Mouse (Mus musculus) left cerebral cortex, adult 11 months (tissue): Measurements from ENCODE around the gene Emid1.

ENCODE experiments used
- DNase-seq: peaks from one replicate; pipeline ENCODE4 v3.0.0; 2022; ENCODE audit warnings: low spot score

Gene Emid1

DNA sequence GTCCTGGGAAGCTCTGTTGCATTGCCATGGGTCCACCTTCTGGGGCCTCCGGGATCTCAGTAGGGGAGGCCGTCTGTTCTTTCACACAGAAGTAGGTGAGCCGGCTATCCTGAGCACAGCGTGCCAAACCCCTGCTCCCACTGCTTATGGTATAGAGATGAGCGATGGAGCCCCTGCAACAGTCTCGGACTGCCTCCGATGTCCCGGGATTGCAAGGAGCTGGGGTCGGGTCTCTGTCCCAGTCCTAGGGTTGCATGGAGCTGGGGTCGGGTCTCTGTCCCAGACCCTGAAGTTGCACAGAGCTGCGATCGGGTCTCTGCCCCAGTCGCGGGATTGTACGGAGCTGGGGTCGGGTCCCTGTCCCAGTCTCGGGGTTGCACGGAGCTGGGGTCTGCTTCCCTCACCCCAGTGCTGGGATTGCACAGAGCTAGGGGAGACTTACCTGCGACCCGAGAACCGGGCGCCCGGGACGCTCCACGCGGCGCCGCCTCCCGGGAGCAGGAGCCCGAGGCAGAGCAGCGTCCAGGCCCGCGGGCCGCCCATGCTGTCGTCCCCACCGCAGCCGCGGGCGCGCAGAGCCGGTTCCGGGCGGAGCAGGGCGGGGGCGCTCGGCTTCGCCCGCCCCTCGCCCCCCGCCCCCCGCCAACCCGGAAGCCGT is at the start of gene Emid1:
Gene Emid1 (minus strand): TSS at position 578 of the 658 bp plus-strand sequence.
- no peak for DNase-seq

DNA sequence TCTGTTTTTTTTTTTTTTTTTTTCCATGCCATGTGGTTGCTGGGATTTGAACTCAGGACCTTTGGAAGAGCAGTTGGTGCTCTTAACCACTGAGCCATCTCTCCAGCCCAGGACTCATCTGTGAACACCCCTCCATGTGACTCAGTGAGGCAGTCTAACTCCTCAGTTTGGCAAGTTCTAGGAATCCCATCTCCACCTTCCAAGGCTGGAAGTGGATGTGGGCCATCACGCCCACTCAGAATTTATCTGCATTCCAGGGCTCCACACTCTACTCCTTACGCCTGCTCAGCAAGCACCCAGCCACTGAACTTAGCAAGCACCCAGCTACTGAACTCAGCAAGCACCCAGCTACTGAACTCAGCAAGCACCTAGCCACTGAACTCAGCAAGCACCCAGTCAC is 47.8 kb upstream of the Emid1 start:
- DNase-seq: no peak

DNA sequence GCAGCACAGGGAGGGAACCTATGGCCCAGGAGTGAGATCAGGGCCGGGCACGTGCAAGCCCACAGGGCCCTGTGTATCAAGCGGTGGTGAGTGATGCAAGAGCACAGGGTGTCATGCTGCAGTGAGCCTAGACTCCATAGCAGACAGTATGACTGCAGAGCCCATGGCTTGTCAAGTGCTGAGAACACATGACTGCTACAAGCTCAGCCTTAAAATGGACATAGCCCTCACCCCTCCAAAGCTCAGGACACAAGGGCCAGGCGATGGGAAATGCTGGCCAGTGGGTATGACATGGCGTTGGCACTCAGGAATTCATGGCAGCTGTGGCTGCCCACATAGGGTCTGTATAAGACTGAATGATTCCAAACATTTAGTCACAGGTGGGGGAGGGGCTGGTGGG is 45.0 kb upstream of the Emid1 start:
- DNase-seq: no peak

DNA sequence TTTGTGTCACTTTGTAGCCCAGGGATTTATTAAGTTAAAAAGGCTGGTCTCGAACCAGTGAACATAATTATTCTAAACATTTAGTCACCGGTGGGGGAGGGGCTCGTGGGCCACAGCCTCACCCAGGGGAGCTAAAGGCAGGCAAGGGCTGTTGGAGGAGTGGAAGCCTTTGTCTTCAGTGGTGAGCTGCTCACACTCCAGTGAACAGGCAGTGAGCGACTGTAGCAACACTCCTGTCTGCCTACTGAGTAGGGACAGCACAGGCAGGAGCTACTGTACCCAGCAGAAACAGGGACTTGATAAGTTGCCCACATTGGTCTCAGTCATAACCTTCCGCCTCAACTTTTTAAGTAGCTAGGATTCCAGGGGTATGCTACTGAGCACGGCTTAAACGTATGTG is 44.5 kb upstream of the Emid1 start:
- no peak for DNase-seq

DNA sequence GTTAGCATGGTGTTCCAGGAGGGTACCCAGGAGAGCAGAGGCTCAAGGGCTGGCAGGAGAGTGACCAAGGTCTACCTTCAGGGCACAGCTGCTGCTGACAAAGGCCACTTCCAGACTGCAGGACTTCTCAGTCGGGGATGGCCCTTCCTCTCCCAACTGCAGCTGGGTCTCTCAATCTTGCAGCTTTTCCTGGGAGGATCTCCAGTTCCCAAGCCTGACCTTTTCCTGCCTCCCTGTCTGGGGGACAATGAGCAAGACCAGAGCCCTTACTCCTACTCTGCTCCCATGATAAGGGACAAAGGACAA is 41.5 kb upstream of the Emid1 start:
- no peak for DNase-seq

DNA sequence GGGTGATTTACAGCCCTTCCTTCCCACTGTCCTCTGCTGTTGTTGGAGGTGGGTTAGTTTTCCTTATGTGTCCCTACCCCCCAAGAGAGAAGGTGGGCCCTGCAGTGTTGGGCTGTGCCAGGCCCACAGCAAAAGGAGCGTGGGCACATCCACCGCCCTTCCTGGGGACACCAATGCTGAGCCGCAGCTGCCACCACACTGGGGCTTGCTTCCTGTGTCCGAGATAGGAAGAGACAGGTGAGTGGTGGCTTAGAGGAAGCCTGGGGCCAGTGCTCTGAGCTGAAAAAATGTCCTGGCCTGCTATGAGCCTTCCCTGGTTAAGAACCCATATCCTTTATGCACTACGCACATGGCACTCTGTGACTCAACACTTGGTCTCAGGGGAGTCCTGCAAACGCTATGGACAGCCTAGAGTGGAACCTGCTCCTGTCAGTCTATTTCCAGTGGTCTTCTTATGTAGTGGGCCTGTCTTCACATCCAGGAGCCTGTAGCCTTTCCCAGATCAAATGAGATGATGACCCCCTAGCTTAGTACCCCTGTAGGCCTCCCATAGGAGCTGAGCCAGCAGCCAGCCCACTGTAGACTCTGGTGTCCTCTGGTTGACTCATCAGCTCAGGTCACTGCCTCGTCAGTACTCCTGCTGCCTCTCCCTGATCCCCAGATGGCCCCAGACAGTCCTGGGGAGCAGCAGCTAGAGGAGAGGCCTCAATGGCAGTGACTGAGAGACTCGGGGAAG is 41.0 kb upstream of the Emid1 start:
- DNase-seq: no peak

DNA sequence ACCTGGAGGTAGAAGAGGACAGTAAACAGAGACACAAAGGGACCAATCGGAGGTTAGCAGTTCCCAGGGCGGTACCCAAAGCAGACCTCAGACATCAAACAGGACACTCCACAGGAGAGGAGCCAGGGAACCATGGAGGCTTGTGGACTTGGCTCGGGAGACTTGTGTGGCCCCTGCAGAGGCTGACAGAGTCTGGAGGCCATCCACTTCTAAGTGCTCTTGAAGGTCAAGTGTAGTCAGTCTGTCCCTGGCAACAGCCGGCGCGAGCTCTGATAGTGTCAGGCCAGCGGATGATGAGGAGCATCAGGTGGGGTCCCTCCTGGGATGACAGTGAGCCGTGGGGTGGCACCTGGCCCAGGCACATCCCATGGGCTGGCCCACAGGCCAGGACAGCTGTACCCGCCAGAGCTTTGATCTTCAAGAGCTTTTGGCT is 40.0 kb upstream of the Emid1 start:
- no peak for DNase-seq

DNA sequence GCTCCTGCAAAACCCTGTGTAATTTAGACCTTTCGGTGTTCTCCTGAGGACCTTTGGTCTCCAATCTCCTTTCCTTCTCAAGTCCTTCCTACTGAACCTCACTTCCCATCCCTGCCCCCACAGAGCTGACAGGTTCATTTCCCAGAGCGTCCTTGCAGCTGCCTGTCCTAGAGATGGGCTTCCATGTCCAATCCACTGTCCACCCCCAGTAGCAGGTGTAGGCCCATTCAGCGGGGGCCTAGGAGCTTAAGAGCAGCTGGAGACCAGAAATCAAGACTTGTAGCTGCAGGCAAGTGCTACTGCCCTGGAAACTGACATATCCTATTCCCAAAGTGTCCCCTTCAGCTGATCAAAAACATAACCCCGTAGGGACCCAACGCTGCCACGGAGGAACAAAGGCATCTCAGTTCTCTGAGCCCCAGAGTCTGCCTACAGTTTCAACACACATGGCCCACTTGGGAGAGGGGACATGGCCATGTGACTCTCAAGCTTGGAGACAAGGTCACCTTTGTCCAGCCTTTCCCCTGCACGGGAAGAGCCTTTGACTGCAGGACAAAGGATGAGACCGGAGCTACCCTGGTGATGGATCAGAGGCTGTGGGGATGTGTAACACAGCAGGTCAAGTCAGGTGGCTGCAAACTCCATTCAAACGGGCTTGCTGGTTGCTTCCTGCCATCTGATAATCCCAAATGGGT is 37.3 kb upstream of the Emid1 start:
- DNase-seq: no peak

DNA sequence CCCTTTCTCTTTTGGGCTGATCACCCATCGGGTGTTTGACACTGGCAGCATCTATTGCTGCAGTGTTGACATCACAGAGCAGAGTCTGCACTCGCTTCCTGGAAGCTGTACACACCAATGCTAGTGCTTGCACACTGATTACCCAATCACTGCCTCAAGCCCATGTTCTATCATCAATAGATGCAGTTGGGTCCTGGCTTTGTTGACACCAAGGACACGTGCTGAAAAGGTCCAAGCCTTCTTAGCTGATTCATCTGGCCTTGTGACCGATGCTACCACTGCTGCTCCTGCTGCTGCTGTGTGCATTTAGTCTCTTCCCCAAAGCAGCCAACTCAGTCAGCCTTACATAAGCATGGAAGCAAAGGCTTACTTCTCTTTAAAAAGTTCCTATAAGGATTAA is 36.1 kb upstream of the Emid1 start:
- no peak for DNase-seq

DNA sequence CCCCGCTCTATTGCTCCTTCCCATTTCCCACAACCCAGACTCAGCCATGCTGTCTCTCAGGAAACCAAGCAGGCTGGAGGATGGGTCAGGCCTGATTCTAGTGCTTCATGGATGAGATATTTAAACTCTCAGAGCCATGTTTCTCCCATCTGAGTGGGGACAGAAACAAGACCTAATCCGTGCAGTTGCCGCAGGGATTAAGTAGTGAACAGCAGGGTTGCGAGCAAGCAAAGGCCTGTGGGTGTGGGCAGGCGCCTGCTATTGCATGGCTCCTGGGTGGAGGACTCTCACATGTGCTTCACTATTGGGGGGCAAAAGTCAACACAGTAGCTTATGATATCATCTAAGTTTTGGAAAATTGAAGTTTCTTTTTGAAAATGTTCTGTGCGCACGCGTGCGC is 32.8 kb upstream of the Emid1 start:
- DNase-seq: no peak

DNA sequence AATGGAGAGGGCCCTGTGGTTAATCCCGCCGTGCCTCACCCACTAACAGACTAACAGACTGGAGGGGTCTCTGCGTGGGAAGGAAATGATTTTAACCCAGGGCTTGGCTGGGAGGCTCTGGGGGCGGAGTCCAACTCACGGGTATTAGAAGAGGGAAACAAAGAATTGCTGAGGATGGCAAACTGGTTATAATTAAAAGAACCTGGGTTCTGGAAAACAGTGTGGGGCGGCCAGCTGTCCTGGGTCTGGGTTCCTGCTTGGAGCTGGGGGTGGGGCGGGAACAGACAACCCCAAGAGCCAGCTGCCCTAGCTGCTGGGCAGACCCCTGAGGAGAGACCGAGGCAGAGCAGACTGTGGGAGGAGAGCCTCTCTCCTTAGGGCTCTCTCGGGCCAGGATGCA is 32.2 kb upstream of the Emid1 start:
- no peak for DNase-seq

DNA sequence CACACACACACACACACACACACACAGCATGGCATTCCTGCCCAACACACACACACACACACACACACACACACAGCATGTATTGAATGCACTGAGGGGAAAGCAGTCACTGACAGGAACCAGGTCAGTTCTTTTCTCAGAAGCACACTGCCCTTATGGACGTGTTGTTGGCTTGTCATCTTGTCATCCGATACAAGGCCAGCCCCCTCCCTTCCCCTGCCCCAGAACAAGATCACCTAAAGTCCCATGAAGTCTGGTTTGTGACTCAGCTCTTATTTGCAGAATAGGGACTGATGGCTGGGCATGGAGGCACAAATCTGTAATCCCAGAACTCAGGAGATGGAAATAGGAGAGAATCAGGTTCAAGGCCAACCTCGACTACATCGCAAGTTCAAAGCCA is 30.8 kb upstream of the Emid1 start:
- no peak for DNase-seq

DNA sequence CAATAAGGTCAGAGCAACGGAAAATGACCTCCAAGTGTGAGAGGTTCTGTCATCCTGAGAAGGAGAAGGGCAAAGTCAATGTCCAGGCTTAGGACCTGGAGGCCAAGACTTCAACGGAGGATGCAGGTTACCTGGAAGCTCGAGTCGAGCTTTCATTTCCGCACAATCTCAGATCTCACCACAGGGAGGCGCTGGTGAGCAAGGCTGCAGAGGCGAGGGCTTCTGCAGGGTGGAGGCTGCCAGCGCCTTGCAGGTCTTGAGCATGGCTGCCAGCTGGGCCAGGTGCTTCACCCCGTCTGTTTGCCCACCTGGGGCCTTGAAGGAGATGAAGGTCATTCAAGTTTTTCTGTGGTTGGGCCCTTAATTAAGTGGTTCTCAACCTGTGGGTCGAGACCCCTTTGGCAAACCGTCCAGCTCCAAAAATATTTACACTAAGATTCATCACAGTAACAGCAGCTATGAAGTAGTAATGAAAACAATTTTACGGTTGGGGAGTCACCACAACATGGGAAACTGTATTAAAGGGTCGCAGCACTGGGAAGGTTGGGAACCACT is 29.9 kb upstream of the Emid1 start:
- DNase-seq: peak; percentile 24

DNA sequence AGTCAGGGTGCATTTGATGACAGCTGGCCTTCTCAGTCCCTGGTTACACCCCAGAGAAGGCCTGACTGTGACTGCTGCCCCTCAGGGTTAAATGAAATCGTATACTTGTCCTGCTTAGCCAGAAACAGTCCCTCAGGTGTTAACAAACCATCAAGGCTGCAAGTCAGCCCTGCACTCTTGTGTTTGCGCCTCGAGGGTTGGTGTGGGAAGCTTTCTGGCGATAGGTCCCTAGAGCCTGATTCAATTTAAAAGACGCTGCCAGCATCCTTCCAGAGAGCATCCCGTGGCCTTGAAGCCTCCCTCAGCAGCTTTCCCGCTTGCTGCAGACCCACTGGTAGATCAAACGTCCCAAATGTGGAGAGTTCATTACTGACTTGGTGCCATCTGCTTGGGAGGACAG is 27.3 kb upstream of the Emid1 start:
- DNase-seq: no peak

DNA sequence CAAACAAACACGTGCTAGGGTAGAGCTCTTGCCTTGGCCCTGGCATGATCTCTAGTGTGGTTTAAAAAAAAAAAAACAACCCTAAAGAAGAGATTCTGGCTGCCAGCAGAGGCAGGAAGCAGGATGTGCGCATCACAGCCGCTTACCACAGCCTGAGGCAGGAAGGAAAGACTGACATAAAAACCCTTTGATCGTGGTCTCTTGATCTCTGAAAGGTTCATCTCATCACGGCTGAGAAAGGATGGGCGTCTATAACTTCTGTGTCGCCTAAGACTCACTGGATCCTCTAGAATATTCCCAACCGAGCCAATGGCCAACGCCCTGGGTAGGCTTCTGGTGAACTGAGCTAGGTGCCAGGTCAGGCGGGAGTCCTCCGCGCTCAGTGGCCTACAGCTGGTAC is 25.1 kb upstream of the Emid1 start:
- no peak for DNase-seq

DNA sequence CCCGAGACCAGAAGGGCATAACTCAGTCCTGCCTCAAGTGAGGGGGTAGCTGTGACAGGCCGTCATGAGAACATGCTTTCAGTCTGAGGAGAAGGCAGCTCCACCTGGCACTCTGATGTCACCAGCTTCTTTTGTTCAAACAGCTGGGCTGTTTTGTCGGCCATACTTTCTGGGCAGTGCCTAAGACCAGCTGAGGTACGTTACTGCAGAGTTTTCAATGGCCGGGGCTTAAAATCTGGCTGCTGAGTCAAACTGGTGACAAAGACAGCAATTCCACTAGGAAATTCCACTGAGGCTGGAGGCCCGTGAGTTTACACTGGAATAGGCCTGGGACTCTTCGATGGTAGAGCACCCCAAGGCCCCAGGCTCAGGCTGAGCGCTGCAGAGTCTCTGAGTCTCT is 24.6 kb upstream of the Emid1 start:
- no peak for DNase-seq

DNA sequence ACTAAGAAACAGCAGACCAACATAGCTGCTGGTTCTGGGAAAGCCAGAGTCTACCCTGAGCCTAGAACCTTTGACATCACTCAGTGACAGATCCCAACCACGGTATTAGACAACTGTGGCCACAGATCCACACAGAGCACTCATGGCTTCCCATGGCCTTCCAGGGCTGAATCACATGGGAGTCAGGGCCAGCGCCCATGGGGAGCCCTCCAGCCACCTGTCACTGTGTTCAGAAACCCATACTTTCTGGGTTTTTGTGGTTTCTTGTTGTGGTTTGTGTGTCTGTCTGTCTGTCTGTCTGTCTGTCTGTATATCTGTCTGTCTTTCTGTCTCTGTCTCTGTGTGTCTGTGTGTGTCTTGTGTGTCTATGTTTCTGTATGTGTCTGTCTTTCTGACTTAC is 23.8 kb upstream of the Emid1 start:
- no peak for DNase-seq

DNA sequence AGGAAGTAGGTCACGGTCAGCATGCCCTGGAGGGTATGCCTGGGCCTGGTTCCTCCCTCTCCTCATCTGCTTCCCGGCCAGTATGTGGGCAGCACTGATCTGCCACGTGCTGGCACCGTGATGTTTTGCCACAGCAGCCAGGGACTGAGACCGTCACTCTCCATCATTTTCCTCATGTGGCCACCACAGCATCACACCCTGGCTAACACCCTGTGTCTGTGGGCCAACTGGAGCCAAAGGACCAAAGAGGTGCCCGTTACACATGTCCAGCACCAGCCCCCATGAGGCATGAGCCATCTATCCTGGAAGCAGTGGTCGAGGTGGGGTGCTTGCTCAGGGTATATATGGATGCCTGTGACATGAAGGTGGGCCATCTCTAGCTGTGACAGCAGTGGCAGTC is 23.1 kb upstream of the Emid1 start:
- no peak for DNase-seq

DNA sequence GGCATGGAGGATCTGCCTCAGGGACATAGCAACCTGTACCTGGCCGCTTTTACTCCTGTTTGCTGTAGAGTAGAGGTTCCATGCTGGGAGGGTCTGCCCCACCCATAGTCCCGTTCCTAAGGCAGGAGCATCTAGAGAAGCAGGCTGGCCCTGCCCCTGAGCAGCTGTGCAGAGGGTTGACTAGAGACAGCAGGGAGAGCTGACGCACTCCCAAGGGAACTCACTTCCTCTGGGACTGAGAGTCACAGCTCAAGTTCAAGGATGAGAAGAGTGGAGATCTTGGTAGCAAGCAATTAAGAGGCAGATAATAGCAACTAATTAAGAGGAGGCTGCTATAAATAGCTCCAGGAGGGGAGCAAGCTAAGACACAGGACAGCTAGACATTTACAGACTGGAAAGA is 20.8 kb upstream of the Emid1 start:
- DNase-seq: no peak

DNA sequence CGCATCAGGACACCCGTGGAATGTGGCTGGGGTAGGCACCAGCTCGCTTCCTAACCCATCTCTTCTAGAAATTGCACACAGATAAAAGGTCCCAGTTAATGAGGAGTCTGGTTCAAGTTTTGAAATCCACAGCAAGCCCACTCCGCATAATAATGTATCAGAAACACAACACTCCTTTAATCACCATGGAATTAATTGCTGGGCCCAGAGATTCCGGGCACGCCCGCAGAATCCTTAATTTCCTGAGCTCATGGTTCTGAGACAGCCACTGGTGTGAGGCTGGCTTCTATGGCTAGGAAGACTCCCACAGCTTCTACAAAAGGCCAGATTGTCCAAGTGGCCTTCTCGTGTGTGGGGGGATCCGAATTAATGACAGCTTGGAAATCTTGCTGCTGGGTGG is 15.3 kb upstream of the Emid1 start:
- peak; percentile 23 for DNase-seq

DNA sequence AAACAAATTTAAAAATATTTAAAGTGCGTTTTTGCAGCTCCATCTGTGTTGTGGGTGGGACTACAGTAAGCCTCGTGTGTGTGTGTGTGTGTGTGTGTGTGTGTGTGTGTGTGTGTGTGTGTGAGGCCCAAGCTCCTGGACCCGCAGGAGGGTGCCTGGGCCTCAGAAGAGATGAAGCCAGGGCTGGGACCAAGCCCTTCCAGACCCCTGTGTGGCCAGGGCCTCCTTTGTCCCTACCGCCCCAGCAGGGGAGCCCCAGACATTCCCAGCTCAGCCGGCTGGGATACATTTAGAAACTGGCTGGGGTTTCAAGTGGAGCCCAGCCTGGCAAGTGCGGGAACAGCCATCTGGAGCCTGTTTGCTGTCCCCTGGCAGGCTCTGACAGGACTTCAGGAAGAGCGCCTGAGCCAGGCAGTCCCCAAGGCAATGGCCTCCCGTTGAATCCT is 13.4 kb upstream of the Emid1 start:
- DNase-seq: peak; percentile 62

DNA sequence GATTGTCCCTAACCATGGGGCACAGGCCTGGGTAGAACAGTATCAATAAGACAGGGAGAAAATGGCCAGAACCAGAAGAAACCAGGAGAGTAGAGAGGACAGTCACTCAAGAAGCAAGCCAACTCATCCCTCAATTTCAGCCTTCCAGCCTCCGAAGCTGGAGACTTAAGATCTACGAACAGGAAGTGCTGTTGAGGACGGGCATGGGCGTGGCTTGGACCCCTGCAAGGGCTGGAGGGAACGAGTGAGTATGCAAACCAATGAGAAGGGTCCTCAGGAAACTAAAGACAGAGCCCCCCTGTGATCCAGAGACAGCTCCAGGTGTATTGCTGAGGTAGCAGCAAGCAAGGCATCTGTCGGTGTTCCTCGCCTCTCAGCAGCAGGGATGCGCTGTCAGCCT is 12.3 kb upstream of the Emid1 start:
- DNase-seq: no peak

DNA sequence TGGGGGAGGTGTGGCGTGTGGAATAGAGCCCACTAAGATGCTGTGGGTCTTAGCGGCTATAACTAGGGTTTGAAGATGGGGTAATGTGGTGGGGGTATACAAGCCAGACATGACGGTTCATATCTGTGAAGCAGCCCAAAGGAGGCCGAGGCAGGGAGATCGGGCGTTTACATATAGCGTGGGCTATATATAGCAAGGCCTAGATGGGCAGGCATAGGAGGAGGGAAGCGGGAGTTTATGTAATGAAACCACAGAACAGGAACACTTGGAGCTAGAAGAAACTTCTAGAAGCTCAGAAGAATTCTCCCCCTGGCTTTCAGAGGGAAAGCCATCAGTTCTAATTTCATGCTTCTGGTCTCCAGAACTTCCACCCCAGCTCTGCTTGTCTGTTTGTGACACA is 11.4 kb upstream of the Emid1 start:
- DNase-seq: no peak
